8 mouse cellular contexts compared by ENCODE assay signal in genomic region chr1:39942935-39943334, GRCm38 (mm10). TPM values are rescaled to one million over a fixed set of nuclear protein-coding genes. Genes with fewer than 3 reads are reported as not detected.
DNase-seq lines count a peak whose midpoint lies in the region; ATAC-seq and TF ChIP-seq lines count a peak whose summit lies in the region.

No protein-coding gene starts in this region.

- no peaks in the 10 kb centered on the region for H3K36me3 ChIP-seq in lung, embryonic 14.5 days (ENCODE audit: insufficient read depth)
- H3K36me3 ChIP-seq in stomach, embryonic 15.5 days: no peaks in the 10 kb centered on the region

- no peak for DNase-seq in lung, embryonic 14.5 days
- DNase-seq in lung, postnatal 4 days: no peak
- peak; percentile 63 to 89 for DNase-seq in frontal cortex, adult 2 months (ENCODE audit: extremely low spot score in 1 of 2, low spot score in 1 of 2)
- DNase-seq in left cerebral cortex, postnatal 36 days (ENCODE audit: low spot score in 2 of 2): peak; percentile 80 to 82
- no peak for DNase-seq in urinary bladder, postnatal 4 days (ENCODE audit: low spot score in 2 of 2)
- no peak for DNase-seq in embryo, embryonic 10 days (ENCODE audit: low spot score)

- H3K4me3 ChIP-seq in lung, embryonic 14.5 days (ENCODE audit: low read depth, low read length): no peak overlapping the region
- H3K4me3 ChIP-seq in stomach, embryonic 15.5 days (replicated peaks): no peak overlapping the region

- peaks cover 37% of the 10 kb centered on the region for H3K4me1 ChIP-seq in lung, embryonic 14.5 days (ENCODE audit: insufficient read depth)
- peaks cover 59% of the 10 kb centered on the region for H3K4me1 ChIP-seq in stomach, embryonic 15.5 days

- WGBS in lung, embryonic 14.5 days: 29% methylated on average over 8 of the region's 8 CpGs
- WGBS in stomach, embryonic 15.5 days: 24% methylated on average over 8 of the region's 8 CpGs

- intact Hi-C loops in left cerebral cortex, postnatal 36 days (cut with DNase I): no loop called here

- no peaks in the 10 kb centered on the region for H3K27me3 ChIP-seq in lung, embryonic 14.5 days (ENCODE audit: insufficient read depth, low read length)
- no peaks in the 10 kb centered on the region for H3K27me3 ChIP-seq in stomach, embryonic 15.5 days (replicated peaks)

- H3K4me2 ChIP-seq in lung, embryonic 14.5 days: no peak overlapping the region
- H3K4me2 ChIP-seq in stomach, embryonic 15.5 days: peak overlapping the region; percentile 25; the same call in 1 of the 2 replicates

- H3K9me3 ChIP-seq in lung, embryonic 14.5 days (ENCODE audit: low read depth, low read length): no peaks in the 10 kb centered on the region
- H3K9me3 ChIP-seq in stomach, embryonic 15.5 days: no peaks in the 10 kb centered on the region

- ATAC-seq in lung, embryonic 14.5 days (ENCODE audit: insufficient read depth): no peak
- no peak for ATAC-seq in stomach, embryonic 15.5 days (ENCODE audit: insufficient read depth, low FRiP score, low read depth)
- ATAC-seq in erythroblast, adult 5-6 weeks (replicated peaks; ENCODE audit: low FRiP score, poor library complexity, severe bottlenecking): no peak

- no peak for TF ChIP-seq CTCF in lung, embryonic 14.5 days (IDR thresholded peaks at IDR 0.05; ENCODE audit: low read depth)

- H3K27ac ChIP-seq in lung, embryonic 14.5 days (ENCODE audit: low read depth): no peak overlapping the region
- peak overlapping the region; percentile 70 for H3K27ac ChIP-seq in stomach, embryonic 15.5 days

- 0 out of 2 replicates have a peak overlapping the region, but pooled peaks have one; percentile 1 for H3K9ac ChIP-seq in lung, embryonic 14.5 days
- no peak overlapping the region for H3K9ac ChIP-seq in stomach, embryonic 15.5 days

RNA-seq across cellular contexts. Expression of gene Map4k4, which starts 42.2 kb away (rescaled TPM):
- 44.7 and 49.3 TPM in 2 replicates for polyA plus RNA-seq in lung, embryonic 14.5 days (2014; fragmentation: Nextera tagmentation; extraction: Ambion mirVana)
- 133 TPM in 2 replicates for polyA plus RNA-seq in frontal cortex, adult 2 months (2012; rRNA removed)
- 100 to 1,000 TPM; 103 to 130 TPM for total RNA-seq in left cerebral cortex, postnatal 36 days (2021)
- polyA plus RNA-seq in stomach, embryonic 15.5 days (2015; fragmentation: Nextera tagmentation; extraction: Ambion mirVana): 30.7 and 31.9 TPM in 2 replicates
- 2.3 and 15.2 TPM in 2 replicates for total RNA-seq in erythroblast, adult 5-6 weeks (2015; ENCODE audit: low replicate concordance)
- total RNA-seq in erythroblast, adult 5-6 weeks (2017; ENCODE audit: low replicate concordance): 14.6 and 19.3 TPM in 2 replicates

Comparison
In these comparisons a context has a peak if more than half of its experiments do, and no peak if none do; other contexts are left out.
1. DNase-seq: peak in frontal cortex, adult 2 months (2 of 2) and left cerebral cortex, postnatal 36 days (2 of 2); none in lung, embryonic 14.5 days (single experiment), lung, postnatal 4 days (0 of 2), urinary bladder, postnatal 4 days (0 of 2) and embryo, embryonic 10 days (single experiment).